Mouse (Mus musculus): ENCODE measurements around the gene Rab3ip. TPM values are rescaled to one million over a fixed set of nuclear protein-coding genes. Genes with fewer than 3 reads are reported as not detected.

Rab3ip gene
- total RNA-seq, 2 experiments from 2014 or later = 42.6 to 47.3 TPM

- no peak for DNase-seq (ENCODE audit: extremely low spot score in 1 of 2, low spot score in 2 of 2)
- Histone ChIP-seq H3K4me3 (no peak overlapping the region), H3K27ac (no peak overlapping the region)
- no peak for TF ChIP-seq CTCF (IDR thresholded peaks at IDR 0.05)
- intact Hi-C loops (cut with DNase I) = no loop called here
These were observed 29.7 kb upstream of the Rab3ip start for GRCm38 (mm10) chr10:116980273-116980672.

- no peak for DNase-seq (ENCODE audit: extremely low spot score in 1 of 2, low spot score in 2 of 2)
- TF ChIP-seq CTCF (IDR thresholded peaks at IDR 0.05) = no peak
- intact Hi-C loops (cut with DNase I) = no loop called here
- Histone ChIP-seq H3K27ac (no peak overlapping the region), H3K4me3 (no peak overlapping the region)
These were observed 28.3 kb upstream of the Rab3ip start for GRCm38 (mm10) chr10:116978841-116979240.

- intact Hi-C loops (cut with DNase I) = no loop called here
- Histone ChIP-seq H3K27ac (no peak overlapping the region), H3K4me3 (no peak overlapping the region)
- no peak for DNase-seq (ENCODE audit: extremely low spot score in 1 of 2, low spot score in 2 of 2)
- TF ChIP-seq CTCF (IDR thresholded peaks at IDR 0.05) = no peak
These were observed 27.3 kb upstream of the Rab3ip start for GRCm38 (mm10) chr10:116977858-116978257.

GRCm38 (mm10) chr10:116977455-116977854, 26.9 kb upstream of the Rab3ip start:
- no peak for TF ChIP-seq CTCF (IDR thresholded peaks at IDR 0.05)
- intact Hi-C loops (cut with DNase I) = no loop called here

GRCm38 (mm10) chr10:116972509-116972908, 21.9 kb upstream of the Rab3ip start, which contains the start of gene Gm10271:
TSS of gene Gm10271 (minus strand) at chr10:116972609.
- DNase-seq (ENCODE audit: extremely low spot score in 1 of 2, low spot score in 2 of 2) = no peak
- TF ChIP-seq CTCF (IDR thresholded peaks at IDR 0.05) = no peak
- intact Hi-C loops (cut with DNase I) = no loop called here
- no peak within 1 kb of the TSS for H3K27ac ChIP-seq
- H3K4me3 ChIP-seq = no peak within 1 kb of the TSS

More at GRCm38 (mm10) chr10:116977455-116977854, 26.9 kb upstream of the Rab3ip start:
- H3K4me3 ChIP-seq = no peak overlapping the region
- no peak for DNase-seq (ENCODE audit: extremely low spot score in 1 of 2, low spot score in 2 of 2)
- no peak overlapping the region for H3K27ac ChIP-seq

- intact Hi-C loops (cut with DNase I) = loop anchor here (10.0 kb wide), 1 partner anchor 284 kb away; no protein-coding TSS in a partner anchor
- Histone ChIP-seq H3K27ac (no peak overlapping the region), H3K4me3 (no peak overlapping the region)
- TF ChIP-seq CTCF (IDR thresholded peaks at IDR 0.05) = no peak
- DNase-seq (ENCODE audit: extremely low spot score in 1 of 2, low spot score in 2 of 2) = no peak
These were observed 18.2 kb upstream of the Rab3ip start for GRCm38 (mm10) chr10:116968741-116969140.

- intact Hi-C loops (cut with DNase I) = loop anchor here (10.0 kb wide), 1 partner anchor 281 kb away; no protein-coding TSS in a partner anchor
- TF ChIP-seq CTCF (IDR thresholded peaks at IDR 0.05) = no peak
- Histone ChIP-seq H3K27ac (no peak overlapping the region), H3K4me3 (no peak overlapping the region)
- no peak for DNase-seq (ENCODE audit: extremely low spot score in 1 of 2, low spot score in 2 of 2)
These were observed 15.5 kb upstream of the Rab3ip start for GRCm38 (mm10) chr10:116966065-116966464.

GRCm38 (mm10) chr10:116965297-116965696, 14.7 kb upstream of the Rab3ip start:
- intact Hi-C loops (cut with DNase I) = loop anchor here (10.0 kb wide), 1 partner anchor 280 kb away; no protein-coding TSS in a partner anchor
- H3K4me3 ChIP-seq = no peak overlapping the region
- no peak overlapping the region for H3K27ac ChIP-seq
- no peak for DNase-seq (ENCODE audit: extremely low spot score in 1 of 2, low spot score in 2 of 2)
- no peak for TF ChIP-seq CTCF (IDR thresholded peaks at IDR 0.05)

GRCm38 (mm10) chr10:116964571-116964970, 14.0 kb upstream of the Rab3ip start:
- TF ChIP-seq CTCF (IDR thresholded peaks at IDR 0.05) = no peak
- H3K4me3 ChIP-seq = no peak overlapping the region
- intact Hi-C loops (cut with DNase I) = loop anchor here (10.0 kb wide), 1 partner anchor 280 kb away; no protein-coding TSS in a partner anchor
- no peak overlapping the region for H3K27ac ChIP-seq
- no peak for DNase-seq (ENCODE audit: extremely low spot score in 1 of 2, low spot score in 2 of 2)

- no peak overlapping the region for H3K27ac ChIP-seq
- intact Hi-C loops (cut with DNase I) = loop anchor here (10.0 kb wide), 1 partner anchor 279 kb away; no protein-coding TSS in a partner anchor
- DNase-seq (ENCODE audit: extremely low spot score in 1 of 2, low spot score in 2 of 2) = no peak
- TF ChIP-seq CTCF (IDR thresholded peaks at IDR 0.05) = no peak
- H3K4me3 ChIP-seq = no peak overlapping the region
These were observed 13.5 kb upstream of the Rab3ip start for GRCm38 (mm10) chr10:116964084-116964483.

GRCm38 (mm10) chr10:116962803-116963202, 12.2 kb upstream of the Rab3ip start:
- no peak for DNase-seq (ENCODE audit: extremely low spot score in 1 of 2, low spot score in 2 of 2)
- TF ChIP-seq CTCF (IDR thresholded peaks at IDR 0.05) = no peak; the same call in 1 of the 2 replicates
- H3K4me3 ChIP-seq = no peak overlapping the region

GRCm38 (mm10) chr10:116962152-116962551, 11.6 kb upstream of the Rab3ip start:
- no peak overlapping the region for H3K27ac ChIP-seq
- no peak overlapping the region for H3K4me3 ChIP-seq
- TF ChIP-seq CTCF (IDR thresholded peaks at IDR 0.05) = no peak
- intact Hi-C loops (cut with DNase I) = loop anchor here (10.0 kb wide), 1 partner anchor 277 kb away; no protein-coding TSS in a partner anchor
- DNase-seq (ENCODE audit: extremely low spot score in 1 of 2, low spot score in 2 of 2) = no peak

More at GRCm38 (mm10) chr10:116962803-116963202, 12.2 kb upstream of the Rab3ip start:
- no peak overlapping the region for H3K27ac ChIP-seq
- intact Hi-C loops (cut with DNase I) = loop anchor here (10.0 kb wide), 1 partner anchor 278 kb away; no protein-coding TSS in a partner anchor
